Mouse (Mus musculus): Measurements from ENCODE around the gene Gm128.

DNA sequence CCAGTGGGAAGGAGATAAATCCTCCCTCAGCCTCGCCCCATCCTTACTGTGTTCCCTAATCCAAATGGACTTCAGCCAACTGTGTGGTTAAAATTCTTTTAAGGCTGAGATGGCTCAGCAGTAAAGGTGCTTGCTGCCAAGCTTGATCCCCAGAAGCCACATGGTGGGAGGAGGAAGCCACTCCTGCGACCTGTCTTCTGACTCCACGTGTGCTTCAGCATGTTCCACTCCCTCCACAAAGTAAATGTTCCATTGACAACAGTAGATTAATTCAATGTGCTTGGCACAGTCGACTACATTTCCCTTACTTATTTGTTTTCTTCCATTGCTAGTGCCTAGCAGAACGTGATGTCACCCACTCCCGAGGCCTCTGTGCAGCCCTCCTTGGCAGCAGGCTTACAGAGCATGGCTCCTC, 46.7 kb downstream of the Gm128 start:
- TF ChIP-seq CTCF (IDR thresholded peaks at IDR 0.05) (no peak), POLR2A (IDR thresholded peaks at IDR 0.05; ENCODE audit: insufficient read depth, low read depth, low read length) (no peak), EP300 (IDR thresholded peaks at IDR 0.05; ENCODE audit: insufficient read depth, low read depth, low read length) (no peak)

Data from heart, adult 2 months (tissue).